Mouse (Mus musculus): ENCODE data around the gene Bnc1.

Bnc1 gene

GRCm38 (mm10) chr7:81974616-81975015 lies 17.5 kb downstream of the Bnc1 start:
- 93% methylated on average over 10 of the region's 10 CpGs for WGBS

- WGBS, result 95% methylated on average over 12 of the region's 12 CpGs
Measured at GRCm38 (mm10) chr7:81973939-81974338, 18.2 kb downstream of the Bnc1 start.

- 95% methylated on average over 5 of the region's 5 CpGs for WGBS
Measured at GRCm38 (mm10) chr7:81973339-81973738, 18.8 kb downstream of the Bnc1 start.

- WGBS, result 87% methylated on average over 6 of the region's 6 CpGs
Measured at GRCm38 (mm10) chr7:81968975-81969374, 23.1 kb downstream of the Bnc1 start.

- WGBS, result 74% methylated on average over 4 of the region's 4 CpGs
Measured at GRCm38 (mm10) chr7:81968451-81968850, 23.6 kb downstream of the Bnc1 start.

GRCm38 (mm10) chr7:81966195-81966594 lies 25.9 kb downstream of the Bnc1 start:
- 70% methylated on average over 5 of the region's 5 CpGs for WGBS

GRCm38 (mm10) chr7:81959704-81960103 lies 32.4 kb downstream of the Bnc1 start:
- under 1% methylated on average over 3 of the region's 3 CpGs for WGBS

GRCm38 (mm10) chr7:81950499-81950898 lies 41.6 kb downstream of the Bnc1 start:
- WGBS, result 44% methylated on average over 2 of the region's 2 CpGs

GRCm38 (mm10) chr7:81945398-81945797 lies 46.7 kb downstream of the Bnc1 start:
- 51% methylated on average over 4 of the region's 4 CpGs for WGBS

- 14% methylated on average over 5 of the region's 5 CpGs for WGBS
Measured at GRCm38 (mm10) chr7:81934806-81935205, 57.3 kb downstream of the Bnc1 start.

- WGBS, result 1% methylated on average over 56 of the region's 63 CpGs
Measured at GRCm38 (mm10) chr7:81934267-81934745, 57.8 kb downstream of the Bnc1 start, which contains the start of gene Hdgfl3. Hdgfl3 (minus strand) TSS chr7:81934473.

GRCm38 (mm10) chr7:81933601-81934266 lies 58.4 kb downstream of the Bnc1 start:
- WGBS, result under 1% methylated on average over 99 of the region's 103 CpGs

GRCm38 (mm10) chr7:81933061-81933600 lies 59.0 kb downstream of the Bnc1 start:
- 3% methylated on average over 23 of the region's 23 CpGs for WGBS

GRCm38 (mm10) chr7:81932521-81933045 lies 59.5 kb downstream of the Bnc1 start:
- 19% methylated on average over 5 of the region's 5 CpGs for WGBS

- WGBS, result 71% methylated on average over 7 of the region's 7 CpGs
Measured at GRCm38 (mm10) chr7:81928998-81929397, 63.1 kb downstream of the Bnc1 start.

- WGBS, result 37% methylated on average over 1 of the region's 1 CpGs
Measured at GRCm38 (mm10) chr7:81921379-81921952, 70.6 kb downstream of the Bnc1 start.

- 91% methylated on average over 4 of the region's 4 CpGs for whole genome bisulfite sequencing
Measured at GRCm38 (mm10) chr7:81920314-81920713, 71.8 kb downstream of the Bnc1 start.

- 51% methylated on average over 5 of the region's 5 CpGs for WGBS
Measured at GRCm38 (mm10) chr7:81918316-81918715, 73.8 kb downstream of the Bnc1 start.

Measured in cerebral cortex, adult 2 months (tissue).